Mouse (Mus musculus) CD4-positive, CD25-positive, alpha-beta regulatory T cell, adult 4 months (primary cell): Measurements from ENCODE around the gene Gpt2. TPM values are rescaled to one million over a fixed set of nuclear protein-coding genes. Genes with fewer than 3 reads are reported as not detected.

Experiments
- polyA plus RNA-seq, 2 experiments: library from polyadenylated mRNA; unstranded; fragments of 100-300 nt; shearing (Covaris generic); gene quantifications; one replicate each; pipeline ENCODE4 v1.2.1; 2017

The Gpt2 gene
- polyA plus RNA-seq, 2 experiments from 2014 or later: 0.12 to 0.54 TPM

Other genes starting within 250 kb of the Gpt2 start
- 10 to 100 TPM; 32.6 to 34.9 TPM for gene Orc6, start 192.9 kb upstream of the Gpt2 start, polyA plus RNA-seq
- gene Vps35, start 192.8 kb upstream of the Gpt2 start, polyA plus RNA-seq: 100 to 1,000 TPM in 1 of 2 experiments, 10 to 100 TPM in 1; 98.5 to 119 TPM
- not detected for gene Mylk3, start 106.2 kb upstream of the Gpt2 start, polyA plus RNA-seq
- 10 to 100 TPM; 68.1 to 74.0 TPM for gene 4921524J17Rik, start 59.7 kb upstream of the Gpt2 start, polyA plus RNA-seq
- 100 to 1,000 TPM; 148 to 158 TPM for gene Dnaja2, start 62.8 kb downstream of the Gpt2 start, polyA plus RNA-seq
- under 1 TPM in 1 of 2 experiments, not detected in 1; 0.34 TPM for gene Neto2, start 208.3 kb downstream of the Gpt2 start, polyA plus RNA-seq